Mouse (Mus musculus) olfactory bulb, adult 2 months (tissue): ENCODE data around the gene Slc8b1.

Source experiments
- CTCF ChIP-seq: fragments of 200-500 bp; IDR thresholded peaks from 2 replicates; pipeline ENCODE4 v1.5.1; 2012; ENCODE audit warnings: low read depth, mild to moderate bottlenecking, low read length, moderate library complexity; ENCODE audit not compliant: insufficient read depth
- POLR2A ChIP-seq: fragments of 200-500 bp; IDR thresholded peaks from 2 replicates; pipeline ENCODE4 v1.6.1; 2012; ENCODE audit warnings: mild to moderate bottlenecking, low read depth, low read length, moderate library complexity; ENCODE audit not compliant: insufficient read depth

- TF ChIP-seq CTCF: no peak
- TF ChIP-seq POLR2A: no peak
These were observed 55.8 kb downstream of the Slc8b1 start for GRCm38 (mm10) chr5:120566681-120567252.
